Comparison of ENCODE assay signal across 18 mouse cellular contexts in genomic region chr5:30152007-30152406, GRCm38 (mm10). TPM values are rescaled to one million over a fixed set of nuclear protein-coding genes. Genes with fewer than 3 reads are reported as not detected.
A peak's percentile ranks its signal among the peaks of the same experiment; 100 is the strongest.
DNase-seq lines count a peak whose midpoint lies in the region; ATAC-seq and TF ChIP-seq lines count a peak whose summit lies in the region.
"Had no signal": no experiment of that assay in that cellular context is flagged by ENCODE, and none has a peak within 500 bp of the region (broad histone marks: within the 10 kb centered on the region; RNA-seq: fewer than 3 reads in every experiment).

No protein-coding gene starts in this region.

- WGBS in intestine, postnatal 0 days = 36% methylated on average over 4 of the region's 4 CpGs
- WGBS in stomach, embryonic 15.5 days = 64% methylated on average over 4 of the region's 4 CpGs

- TF ChIP-seq CTCF in intestine, postnatal 0 days (IDR thresholded peaks at IDR 0.05; ENCODE audit: low read depth) = no peak

- intact Hi-C loops in heart, postnatal 25 days (cut with DNase I) = no loop called here

- no peak overlapping the region for H3K4me3 ChIP-seq in intestine, postnatal 0 days (ENCODE audit: low read depth, low read length)
- H3K4me3 ChIP-seq in stomach, embryonic 15.5 days (replicated peaks) = no peak overlapping the region
- H3K4me3 ChIP-seq: embryonic facial prominence, embryonic 10.5 days; forebrain, embryonic 15.5 days had no signal

- H3K9ac ChIP-seq in intestine, postnatal 0 days (ENCODE audit: low read depth, low read length) = no peak overlapping the region
- H3K9ac ChIP-seq in stomach, embryonic 15.5 days = no peak overlapping the region
- H3K9ac ChIP-seq: forebrain, embryonic 15.5 days had no signal

- peak overlapping the region; percentile 55 for H3K27ac ChIP-seq in intestine, postnatal 0 days (ENCODE audit: low read depth, low read length)
- H3K27ac ChIP-seq in stomach, embryonic 15.5 days = peak overlapping the region; percentile 46; the same call in 1 of the 2 replicates
- H3K27ac ChIP-seq: embryonic facial prominence, embryonic 10.5 days; forebrain, embryonic 15.5 days; macrophage had no signal

- no peaks in the 10 kb centered on the region for H3K27me3 ChIP-seq in intestine, postnatal 0 days (replicated peaks; ENCODE audit: control insufficient read depth, insufficient read depth, low read length)
- H3K27me3 ChIP-seq in stomach, embryonic 15.5 days (replicated peaks) = no peaks in the 10 kb centered on the region
- H3K27me3 ChIP-seq: forebrain, embryonic 15.5 days; Patski had no signal

- no peaks in the 10 kb centered on the region for H3K9me3 ChIP-seq in intestine, postnatal 0 days (ENCODE audit: control insufficient read depth)
- H3K9me3 ChIP-seq in stomach, embryonic 15.5 days = no peaks in the 10 kb centered on the region
- H3K9me3 ChIP-seq: embryonic facial prominence, embryonic 10.5 days; forebrain, embryonic 15.5 days had no signal

- ATAC-seq in intestine, postnatal 0 days = peak; percentile 69
- ATAC-seq in stomach, embryonic 15.5 days (ENCODE audit: insufficient read depth, low FRiP score, low read depth) = no peak
- ATAC-seq: forebrain, embryonic 15.5 days; Patski had no signal

- 0 out of 2 replicates have a peak, but pooled peaks cover 3% of the 10 kb centered on the region for H3K4me1 ChIP-seq in intestine, postnatal 0 days (replicated peaks; ENCODE audit: control insufficient read depth, insufficient read depth, low read length)
- H3K4me1 ChIP-seq in stomach, embryonic 15.5 days = peaks cover 11% of the 10 kb centered on the region; the same call in 1 of the 2 replicates

- DNase-seq in heart, adult 18-20 months = peak; percentile 66 to 69
- DNase-seq in heart, postnatal 25 days (ENCODE audit: low spot score) = no peak
- DNase-seq in ovary, adult 18-20 months (ENCODE audit: low spot score) = peak; percentile 41
- DNase-seq in ovary, postnatal 10 days (ENCODE audit: low spot score) = no peak
- DNase-seq in thymus, postnatal 0 days (ENCODE audit: low spot score) = no peak
- no peak for DNase-seq in cerebellum, adult 11 months
- DNase-seq: cerebellum, adult 9-10 months; spleen, adult 18-20 months had no signal

- peak overlapping the region; percentile 35; the same call in 1 of the 2 replicates for H3K4me2 ChIP-seq in intestine, postnatal 0 days (replicated peaks; ENCODE audit: low read depth)
- no peak overlapping the region for H3K4me2 ChIP-seq in stomach, embryonic 15.5 days
- H3K4me2 ChIP-seq: forebrain, embryonic 15.5 days had no signal

- peaks cover 20% of the 10 kb centered on the region; the same call in 1 of the 2 replicates for H3K36me3 ChIP-seq in intestine, postnatal 0 days (ENCODE audit: control insufficient read depth, insufficient read depth)
- H3K36me3 ChIP-seq in stomach, embryonic 15.5 days = no peaks in the 10 kb centered on the region

RNA-seq across cellular contexts. Expression of gene Hadha, which starts 3.0 kb away (rescaled TPM):
- total RNA-seq in heart, adult 18-20 months (2021) = 1,000 to 10,000 TPM; 1,388 to 1,426 TPM
- total RNA-seq in heart, postnatal 25 days (2021) = 1,000 to 10,000 TPM; 1,064 to 1,096 TPM
- 301 and 307 TPM in 2 replicates for polyA plus RNA-seq in intestine, postnatal 0 days (2015; fragmentation: Nextera tagmentation; extraction: Ambion mirVana)
- polyA plus RNA-seq in stomach, embryonic 15.5 days (2015; fragmentation: Nextera tagmentation; extraction: Ambion mirVana) = 142 and 153 TPM in 2 replicates
- polyA plus RNA-seq in thymus, postnatal 0 days (2015; fragmentation: Nextera tagmentation; extraction: Ambion mirVana) = 111 and 124 TPM in 2 replicates

RNA-seq across cellular contexts. Expression of gene Hadhb, which starts 3.0 kb away (rescaled TPM):
- 1,000 to 10,000 TPM; 2,535 to 2,720 TPM for total RNA-seq in heart, adult 18-20 months (2021)
- total RNA-seq in heart, postnatal 25 days (2021) = 1,000 to 10,000 TPM; 1,651 to 1,795 TPM
- polyA plus RNA-seq in intestine, postnatal 0 days (2015; fragmentation: Nextera tagmentation; extraction: Ambion mirVana) = 392 and 420 TPM in 2 replicates
- polyA plus RNA-seq in stomach, embryonic 15.5 days (2015; fragmentation: Nextera tagmentation; extraction: Ambion mirVana) = 156 and 196 TPM in 2 replicates
- 182 and 193 TPM in 2 replicates for polyA plus RNA-seq in thymus, postnatal 0 days (2015; fragmentation: Nextera tagmentation; extraction: Ambion mirVana)

RNA-seq across cellular contexts. Expression of gene 3110082J24Rik, which starts 46.1 kb away (rescaled TPM):
- total RNA-seq in heart, adult 18-20 months (2021) = not detected
- not detected for total RNA-seq in heart, postnatal 25 days (2021)
- polyA plus RNA-seq in intestine, postnatal 0 days (2015; fragmentation: Nextera tagmentation; extraction: Ambion mirVana) = not detected in 2 replicates
- polyA plus RNA-seq in stomach, embryonic 15.5 days (2015; fragmentation: Nextera tagmentation; extraction: Ambion mirVana) = not detected in 2 replicates
- not detected in 2 replicates for polyA plus RNA-seq in thymus, postnatal 0 days (2015; fragmentation: Nextera tagmentation; extraction: Ambion mirVana)
- total RNA-seq: adrenal gland, postnatal 36 days; granulocyte monocyte progenitor cell, adult 5-6 weeks had no signal
- polyA plus RNA-seq: limb, embryonic 11.5 days; macrophage; Patski had no signal

RNA-seq across cellular contexts. Expression of gene Garem2, which starts 47.0 kb away (rescaled TPM):
- under 1 TPM in 1 of 2 experiments, not detected in 1; 0.10 TPM for total RNA-seq in heart, adult 18-20 months (2021)
- under 1 TPM; 0.05 to 0.11 TPM for total RNA-seq in heart, postnatal 25 days (2021)
- 0.20 TPM in 2 replicates for polyA plus RNA-seq in intestine, postnatal 0 days (2015; fragmentation: Nextera tagmentation; extraction: Ambion mirVana)
- 0.30 and 0.59 TPM in 2 replicates for polyA plus RNA-seq in stomach, embryonic 15.5 days (2015; fragmentation: Nextera tagmentation; extraction: Ambion mirVana)
- polyA plus RNA-seq in thymus, postnatal 0 days (2015; fragmentation: Nextera tagmentation; extraction: Ambion mirVana) = 0.05 and 0.09 TPM in 2 replicates
- total RNA-seq: adrenal gland, postnatal 36 days; granulocyte monocyte progenitor cell, adult 5-6 weeks had no signal
- polyA plus RNA-seq: macrophage had no signal

RNA-seq across cellular contexts. Expression of gene Adgrf3, which starts 53.5 kb away (rescaled TPM):
- total RNA-seq in heart, adult 18-20 months (2021) = under 1 TPM in 1 of 2 experiments, not detected in 1; 0.59 TPM
- total RNA-seq in heart, postnatal 25 days (2021) = under 1 TPM; 0.08 to 0.11 TPM
- 0.07 TPM in 1 of 2 replicates, not detected in the other for polyA plus RNA-seq in intestine, postnatal 0 days (2015; fragmentation: Nextera tagmentation; extraction: Ambion mirVana)
- polyA plus RNA-seq in stomach, embryonic 15.5 days (2015; fragmentation: Nextera tagmentation; extraction: Ambion mirVana) = 0.33 and 0.34 TPM in 2 replicates
- polyA plus RNA-seq in thymus, postnatal 0 days (2015; fragmentation: Nextera tagmentation; extraction: Ambion mirVana) = 0.10 and 0.29 TPM in 2 replicates
- total RNA-seq: adrenal gland, postnatal 36 days; layer of hippocampus, postnatal 14 days had no signal
- polyA plus RNA-seq: embryonic facial prominence, embryonic 10.5 days; forebrain, embryonic 15.5 days; limb, embryonic 11.5 days; macrophage had no signal

Comparison
In these comparisons a context has a peak if more than half of its experiments do, and no peak if none do; other contexts are left out.
1. DNase-seq: peak in heart, adult 18-20 months (2 of 2) and ovary, adult 18-20 months (single experiment); none in heart, postnatal 25 days (single experiment), ovary, postnatal 10 days (single experiment), thymus, postnatal 0 days (single experiment) and cerebellum, adult 11 months (single experiment).